Comparison of ENCODE assay signal across 18 mouse cellular contexts in genomic region chr6:146125621-146126020, GRCm38 (mm10).
"Had no signal": no experiment of that assay in that cellular context is flagged by ENCODE, and none has a peak within 500 bp of the region (broad histone marks: within the 10 kb centered on the region; RNA-seq: fewer than 3 reads in every experiment).

No protein-coding gene starts in this region.

- H3K4me3 ChIP-seq: limb, embryonic 13.5 days; neural tube, embryonic 12.5 days; stomach, embryonic 15.5 days had no signal

- DNase-seq: kidney, adult 11 months; left cerebral cortex, postnatal 4 days; liver; lung, embryonic 14.5 days; midbrain, embryonic 14.5 days; retina, postnatal 1 day; right cerebral cortex, postnatal 25 days; spleen, adult 18-20 months; thymus, postnatal 25 days had no signal

- ATAC-seq: hindbrain, postnatal 0 days; inflammation-experienced regulatory T-cells, adult 6 months; liver, postnatal 0 days; lung, postnatal 0 days had no signal

- H3K9ac ChIP-seq: limb, embryonic 13.5 days; liver, embryonic 14.5 days; liver, postnatal 0 days; lung, embryonic 14.5 days; neural tube, embryonic 12.5 days; stomach, embryonic 15.5 days had no signal

- H3K27me3 ChIP-seq: limb, embryonic 13.5 days; neural tube, embryonic 12.5 days; stomach, embryonic 15.5 days had no signal

- H3K27ac ChIP-seq: hindbrain, postnatal 0 days; kidney, postnatal 0 days; limb, embryonic 13.5 days; liver, embryonic 14.5 days; neural tube, embryonic 12.5 days; stomach, embryonic 15.5 days had no signal

- H3K4me1 ChIP-seq: limb, embryonic 13.5 days; neural tube, embryonic 12.5 days; stomach, embryonic 15.5 days had no signal

- H3K36me3 ChIP-seq: limb, embryonic 13.5 days; neural tube, embryonic 12.5 days; stomach, embryonic 15.5 days had no signal

- H3K9me3 ChIP-seq: limb, embryonic 13.5 days; neural tube, embryonic 12.5 days; stomach, embryonic 15.5 days had no signal

- H3K4me2 ChIP-seq: limb, embryonic 13.5 days; lung, embryonic 14.5 days; neural tube, embryonic 12.5 days; stomach, embryonic 15.5 days had no signal
